Mouse (Mus musculus): ENCODE measurements around the gene Rergl. TPM values are rescaled to one million over a fixed set of nuclear protein-coding genes. Genes with fewer than 3 reads are reported as not detected.

Rergl gene
- polyA plus RNA-seq (2012; ENCODE audit: insufficient read depth, insufficient read length, low replicate concordance, missing spikeins), result not detected in 2 replicates

DNA sequence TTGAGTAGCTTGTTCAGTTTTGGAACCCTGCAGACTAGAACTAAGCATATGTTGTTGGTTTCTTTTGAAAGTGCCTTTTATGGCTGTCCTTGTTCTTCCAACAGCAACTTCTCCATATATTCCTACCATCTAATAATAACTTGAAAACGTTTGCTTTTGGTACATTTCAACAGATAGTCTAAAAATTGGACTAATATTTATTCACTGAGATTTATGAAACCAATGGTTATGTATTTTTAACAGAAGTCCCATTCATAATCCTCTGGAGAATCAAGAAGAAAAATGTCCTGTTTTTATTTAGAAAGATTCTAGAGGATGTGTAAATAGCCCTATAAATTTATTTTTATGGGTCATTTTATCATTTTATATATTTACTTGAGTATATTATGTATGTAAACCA, at the start of gene Rergl:
TSS of gene Rergl (minus strand) at position 101 of the 400 bp plus-strand sequence.
- no peaks in the 10 kb centered on the region for H3K4me1 ChIP-seq (ENCODE audit: control insufficient read depth, insufficient read depth, low read length)
- 35% methylated on average over 1 of the region's 1 CpGs for WGBS
- no peak within 1 kb of the TSS for H3K27ac ChIP-seq (ENCODE audit: insufficient read depth, low read depth, low read length)
- no peak for TF ChIP-seq CTCF (IDR thresholded peaks at IDR 0.05; ENCODE audit: insufficient read depth, low read depth, low read length)
- TF ChIP-seq POLR2A (IDR thresholded peaks at IDR 0.05; ENCODE audit: insufficient read depth, low read depth, low read length), result no peak
- no peak within 1 kb of the TSS for H3K4me3 ChIP-seq (ENCODE audit: insufficient read depth, low read depth, low read length)

DNA sequence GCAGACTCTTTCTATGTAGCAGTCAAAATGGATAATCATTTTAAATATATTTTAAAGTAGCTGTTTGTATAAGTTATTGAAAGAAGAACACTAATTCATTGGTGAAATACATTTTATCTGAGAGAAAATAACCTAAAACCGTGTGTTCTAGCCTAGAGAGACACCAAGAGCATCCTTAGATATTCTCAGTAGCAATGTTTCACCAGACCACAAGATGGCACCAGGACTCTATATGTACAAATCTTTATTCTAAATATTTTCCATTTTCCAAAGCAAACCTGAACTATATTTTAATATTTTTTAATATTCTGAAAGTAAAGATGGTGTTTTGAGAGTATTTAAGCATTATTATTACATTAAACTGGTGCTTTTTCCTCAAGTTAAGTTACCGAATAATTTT, 36.7 kb upstream of the Rergl start:
- TF ChIP-seq POLR2A (IDR thresholded peaks at IDR 0.05; ENCODE audit: insufficient read depth, low read depth, low read length) (no peak), CTCF (IDR thresholded peaks at IDR 0.05; ENCODE audit: insufficient read depth, low read depth, low read length) (no peak)
- H3K27ac ChIP-seq (ENCODE audit: insufficient read depth, low read depth, low read length), result no peak overlapping the region
- WGBS, result 59% methylated on average over 2 of the region's 2 CpGs
- no peaks in the 10 kb centered on the region for H3K4me1 ChIP-seq (ENCODE audit: control insufficient read depth, insufficient read depth, low read length)
- no peak overlapping the region for H3K4me3 ChIP-seq (ENCODE audit: insufficient read depth, low read depth, low read length)

DNA sequence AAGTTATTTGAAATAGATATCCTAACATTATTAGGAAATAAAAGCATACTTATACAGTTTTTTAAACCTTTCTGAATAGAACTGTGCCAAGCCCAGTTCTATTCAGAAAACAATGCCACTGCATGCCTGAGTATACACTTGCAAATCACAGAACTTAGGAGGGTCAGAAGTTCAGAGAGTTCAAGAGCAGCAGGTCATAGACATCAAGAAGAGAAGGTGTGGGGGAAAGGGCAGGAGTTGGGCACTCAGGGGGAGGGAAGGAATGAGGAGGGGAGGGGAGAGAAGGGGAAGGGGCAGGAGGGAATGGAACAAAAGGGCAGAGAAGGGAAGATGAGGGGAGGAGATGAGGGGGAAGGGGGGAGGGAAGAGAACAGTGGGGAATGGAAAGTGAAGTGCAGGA, 23.6 kb upstream of the Rergl start:
- TF ChIP-seq CTCF (IDR thresholded peaks at IDR 0.05; ENCODE audit: insufficient read depth, low read depth, low read length) (no peak), POLR2A (IDR thresholded peaks at IDR 0.05; ENCODE audit: insufficient read depth, low read depth, low read length) (no peak)
- Histone ChIP-seq H3K4me3 (ENCODE audit: insufficient read depth, low read depth, low read length) (no peak overlapping the region), H3K27ac (ENCODE audit: insufficient read depth, low read depth, low read length) (no peak overlapping the region), H3K4me1 (ENCODE audit: control insufficient read depth, insufficient read depth, low read length) (no peaks in the 10 kb centered on the region)

DNA sequence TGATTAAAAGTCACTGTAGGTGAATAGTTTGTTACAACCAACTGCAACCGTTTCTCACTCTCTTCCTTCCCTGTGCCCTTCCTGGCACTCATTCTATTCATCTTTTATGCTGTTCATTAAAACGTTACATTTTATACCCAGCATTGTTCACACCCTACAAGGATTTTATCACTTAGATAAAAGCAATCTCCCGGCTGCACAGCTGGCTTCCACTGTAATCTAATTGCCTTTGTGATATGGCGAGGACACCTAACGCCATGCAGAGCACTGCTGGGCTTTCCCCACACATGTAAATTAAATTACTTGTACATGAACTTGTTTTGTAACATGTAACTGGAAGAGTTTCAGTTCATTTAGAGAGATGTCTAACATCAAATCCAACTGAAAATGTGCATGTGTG, 22.5 kb upstream of the Rergl start:
- Histone ChIP-seq H3K4me3 (ENCODE audit: insufficient read depth, low read depth, low read length) (no peak overlapping the region), H3K27ac (ENCODE audit: insufficient read depth, low read depth, low read length) (no peak overlapping the region), H3K4me1 (ENCODE audit: control insufficient read depth, insufficient read depth, low read length) (no peaks in the 10 kb centered on the region)
- TF ChIP-seq POLR2A (IDR thresholded peaks at IDR 0.05; ENCODE audit: insufficient read depth, low read depth, low read length) (no peak), CTCF (IDR thresholded peaks at IDR 0.05; ENCODE audit: insufficient read depth, low read depth, low read length) (no peak)
- 36% methylated on average over 5 of the region's 5 CpGs for WGBS

DNA sequence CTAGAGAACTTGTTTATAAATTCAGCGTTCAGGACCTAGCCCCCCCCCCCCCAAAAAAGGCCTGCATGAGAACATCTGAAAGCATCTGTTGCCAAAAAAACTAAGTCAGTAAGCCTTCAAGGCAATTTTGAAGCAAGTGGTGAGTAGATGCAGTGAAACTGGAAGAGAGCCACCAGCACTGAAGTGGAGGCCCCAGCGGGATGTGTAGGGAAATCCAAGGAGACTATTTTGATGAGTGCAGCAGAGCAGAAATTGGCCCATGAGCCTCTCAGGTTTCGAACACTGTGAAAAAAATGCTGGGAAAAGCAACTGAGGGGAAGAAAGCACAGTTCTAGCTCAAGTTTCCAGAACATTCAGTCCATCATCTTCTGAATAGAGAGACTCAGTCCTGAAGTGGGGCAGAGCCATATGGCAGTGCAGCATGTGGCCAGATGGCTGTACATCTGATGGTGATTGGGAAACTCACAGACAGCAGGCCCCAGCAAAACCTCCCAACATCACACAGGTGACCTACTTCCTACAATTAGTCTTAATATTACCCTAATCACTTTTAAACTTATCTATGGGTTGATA, 13.2 kb upstream of the Rergl start:
- WGBS, result 66% methylated on average over 3 of the region's 3 CpGs
- H3K4me1 ChIP-seq (ENCODE audit: control insufficient read depth, insufficient read depth, low read length), result no peaks in the 10 kb centered on the region
- no peak overlapping the region for H3K27ac ChIP-seq (ENCODE audit: insufficient read depth, low read depth, low read length)
- TF ChIP-seq CTCF (IDR thresholded peaks at IDR 0.05; ENCODE audit: insufficient read depth, low read depth, low read length), result no peak
- TF ChIP-seq POLR2A (IDR thresholded peaks at IDR 0.05; ENCODE audit: insufficient read depth, low read depth, low read length), result no peak
- H3K4me3 ChIP-seq (ENCODE audit: insufficient read depth, low read depth, low read length), result no peak overlapping the region

DNA sequence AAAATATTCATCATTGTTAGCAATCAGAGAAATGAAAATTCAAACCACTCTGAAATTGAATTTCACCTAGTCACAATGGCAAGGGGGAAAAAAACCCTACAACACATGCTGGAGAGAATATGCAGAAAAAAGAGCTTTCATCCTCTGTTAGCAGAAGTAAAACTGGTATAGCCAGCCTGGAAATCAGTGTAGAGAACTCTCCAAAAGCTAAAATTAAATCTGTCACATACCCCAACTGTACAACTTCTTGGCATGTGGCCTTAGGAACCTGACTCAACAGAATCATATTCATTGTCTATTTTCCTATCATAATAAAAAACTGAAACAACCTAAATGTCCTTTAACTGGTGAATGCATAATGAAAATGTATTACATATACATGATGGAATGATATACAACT, 22.0 kb downstream of the Rergl start:
- TF ChIP-seq POLR2A (IDR thresholded peaks at IDR 0.05; ENCODE audit: insufficient read depth, low read depth, low read length) (no peak), CTCF (IDR thresholded peaks at IDR 0.05; ENCODE audit: insufficient read depth, low read depth, low read length) (no peak)
- Histone ChIP-seq H3K4me1 (ENCODE audit: control insufficient read depth, insufficient read depth, low read length) (no peaks in the 10 kb centered on the region), H3K27ac (ENCODE audit: insufficient read depth, low read depth, low read length) (no peak overlapping the region), H3K4me3 (ENCODE audit: insufficient read depth, low read depth, low read length) (no peak overlapping the region)

DNA sequence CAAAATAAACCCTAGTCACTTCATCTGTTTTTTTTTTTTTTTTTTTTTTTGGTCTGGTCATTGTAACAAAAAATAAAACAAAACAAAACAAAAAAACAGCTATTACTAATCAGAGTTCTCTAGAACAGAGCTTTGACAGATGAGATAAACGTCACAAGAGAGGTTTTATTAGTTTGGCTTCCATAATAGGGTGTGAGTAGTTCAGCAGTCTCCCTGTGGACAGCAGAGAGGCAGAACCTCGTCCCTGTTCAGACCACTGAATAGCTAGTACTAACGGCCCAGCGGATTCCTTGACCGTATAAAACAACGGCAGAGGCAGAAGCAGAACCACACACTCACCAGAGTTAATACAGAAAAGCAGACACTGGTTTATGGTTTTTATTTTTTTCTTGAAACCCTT, 36.8 kb downstream of the Rergl start:
- no peak overlapping the region for H3K27ac ChIP-seq (ENCODE audit: insufficient read depth, low read depth, low read length)
- H3K4me1 ChIP-seq (ENCODE audit: control insufficient read depth, insufficient read depth, low read length), result no peaks in the 10 kb centered on the region
- WGBS, result 75% methylated on average over 6 of the region's 6 CpGs
- TF ChIP-seq CTCF (IDR thresholded peaks at IDR 0.05; ENCODE audit: insufficient read depth, low read depth, low read length), result no peak
- no peak for TF ChIP-seq POLR2A (IDR thresholded peaks at IDR 0.05; ENCODE audit: insufficient read depth, low read depth, low read length)
- no peak overlapping the region for H3K4me3 ChIP-seq (ENCODE audit: insufficient read depth, low read depth, low read length)

DNA sequence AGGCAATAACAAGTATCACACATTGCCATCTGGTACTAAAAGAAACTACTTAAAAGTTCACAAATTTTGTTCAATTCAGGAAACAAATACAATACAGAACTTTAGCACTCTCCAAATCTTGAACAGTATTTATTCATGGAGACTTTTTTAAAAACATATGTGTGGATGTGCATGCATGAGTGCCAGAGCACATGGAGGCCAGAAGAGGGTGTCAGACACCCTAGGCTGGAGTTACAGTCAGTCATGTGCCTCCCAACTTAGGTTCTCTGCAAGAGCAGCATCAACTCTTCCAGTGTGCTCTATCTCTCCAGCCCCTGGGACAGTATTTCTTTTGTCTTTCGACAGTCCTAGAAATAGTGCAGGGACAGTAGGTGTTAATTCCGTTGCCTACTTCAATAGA, 37.5 kb downstream of the Rergl start:
- Histone ChIP-seq H3K4me3 (ENCODE audit: insufficient read depth, low read depth, low read length) (no peak overlapping the region), H3K27ac (ENCODE audit: insufficient read depth, low read depth, low read length) (no peak overlapping the region), H3K4me1 (ENCODE audit: control insufficient read depth, insufficient read depth, low read length) (no peaks in the 10 kb centered on the region)
- TF ChIP-seq POLR2A (IDR thresholded peaks at IDR 0.05; ENCODE audit: insufficient read depth, low read depth, low read length) (no peak), CTCF (IDR thresholded peaks at IDR 0.05; ENCODE audit: insufficient read depth, low read depth, low read length) (no peak)
- WGBS, result 77% methylated on average over 2 of the region's 2 CpGs

DNA sequence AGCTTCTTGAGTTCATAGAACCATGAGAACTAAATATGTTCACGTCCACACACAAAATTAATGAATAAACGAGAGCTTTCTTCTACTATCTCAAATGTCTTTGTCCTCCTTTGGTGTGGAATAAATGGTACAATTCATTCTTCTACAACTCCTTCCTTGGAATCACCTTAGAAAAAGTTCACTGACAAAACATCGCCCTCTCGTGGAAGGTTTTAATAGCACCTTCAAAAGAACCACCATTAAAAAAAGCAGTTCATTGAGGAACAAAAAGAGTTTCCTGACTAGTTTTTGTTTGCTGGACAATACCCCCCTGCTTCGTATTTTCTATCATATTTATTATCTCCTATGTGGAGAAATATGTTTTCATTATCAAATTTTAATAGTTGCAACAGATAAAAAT, 40.7 kb downstream of the Rergl start:
- no peak for TF ChIP-seq POLR2A (IDR thresholded peaks at IDR 0.05; ENCODE audit: insufficient read depth, low read depth, low read length)
- TF ChIP-seq CTCF (IDR thresholded peaks at IDR 0.05; ENCODE audit: insufficient read depth, low read depth, low read length), result no peak
- no peaks in the 10 kb centered on the region for H3K4me1 ChIP-seq (ENCODE audit: control insufficient read depth, insufficient read depth, low read length)
- no peak overlapping the region for H3K27ac ChIP-seq (ENCODE audit: insufficient read depth, low read depth, low read length)
- no peak overlapping the region for H3K4me3 ChIP-seq (ENCODE audit: insufficient read depth, low read depth, low read length)
- 17% methylated on average over 5 of the region's 5 CpGs for WGBS

DNA sequence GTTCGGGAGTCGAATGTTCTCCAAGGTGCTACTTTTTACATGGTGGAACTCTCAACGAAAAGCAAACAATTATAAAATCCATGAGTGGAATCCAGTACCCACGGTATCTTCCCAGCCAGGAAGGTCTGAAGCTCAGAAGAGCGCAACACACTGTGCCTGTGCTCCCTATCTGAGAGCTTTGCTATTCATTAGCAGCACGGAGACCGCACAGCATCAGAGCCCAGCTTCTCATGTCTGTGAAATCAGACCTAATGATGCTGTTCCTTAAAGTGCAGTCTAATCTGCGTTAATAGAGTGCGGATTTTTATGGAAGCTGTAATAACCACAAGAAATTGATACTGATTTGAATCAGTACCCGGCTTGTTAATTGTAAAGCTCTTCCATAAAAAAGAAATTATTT, 41.3 kb downstream of the Rergl start:
- Histone ChIP-seq H3K4me3 (ENCODE audit: insufficient read depth, low read depth, low read length) (no peak overlapping the region), H3K27ac (ENCODE audit: insufficient read depth, low read depth, low read length) (no peak overlapping the region), H3K4me1 (ENCODE audit: control insufficient read depth, insufficient read depth, low read length) (no peaks in the 10 kb centered on the region)
- no peak for TF ChIP-seq POLR2A (IDR thresholded peaks at IDR 0.05; ENCODE audit: insufficient read depth, low read depth, low read length)
- no peak for TF ChIP-seq CTCF (IDR thresholded peaks at IDR 0.05; ENCODE audit: insufficient read depth, low read depth, low read length)
- 82% methylated on average over 10 of the region's 10 CpGs for WGBS
